Mouse (Mus musculus) common myeloid progenitor, adult 5-6 weeks (primary cell): ENCODE results near the gene Npb. TPM values are rescaled to one million over a fixed set of nuclear protein-coding genes. Genes with fewer than 3 reads are reported as not detected.
A peak's percentile ranks its signal among the peaks of the same experiment; 100 is the strongest.

Experiments
- ATAC-seq: replicated peaks from 2 replicates; pipeline ENCODE4 v1.8.0; 2016; ENCODE audit warnings: low read depth, mild to moderate bottlenecking, moderate TSS enrichment, inconsistent platforms; ENCODE audit not compliant: poor library complexity, severe bottlenecking
- total RNA-seq: library from RNA; stranded (forward); fragments of 200-1000, 187-1606 nt; gene quantifications from 2 replicates; pipeline ENCODE4 v1.2.3, GENCODE M21; 2017

The Npb gene
- total RNA-seq, 1 experiment from 2014 or later: not detected

DNA sequence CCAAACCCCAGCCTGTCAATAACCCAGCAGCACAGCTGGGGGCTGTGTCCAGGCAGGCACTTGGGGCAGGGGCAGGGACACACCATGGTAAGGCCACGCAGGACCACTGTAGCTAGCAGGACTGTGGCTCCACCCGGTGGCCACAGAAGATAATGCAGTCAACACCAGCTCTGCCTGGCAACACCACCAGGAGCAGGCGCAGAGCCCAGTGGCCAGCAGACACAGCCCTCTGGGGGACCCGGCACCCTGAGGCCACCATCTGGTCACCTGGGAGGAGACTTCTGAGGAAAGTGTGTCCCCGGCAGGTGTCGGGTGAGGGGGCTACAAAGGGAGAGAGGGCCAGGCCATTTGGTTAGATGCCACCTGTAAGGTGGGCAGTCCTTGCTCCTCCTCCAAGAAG lies 4.5 kb downstream of the Npb start:
- peak; percentile 73 for ATAC-seq

DNA sequence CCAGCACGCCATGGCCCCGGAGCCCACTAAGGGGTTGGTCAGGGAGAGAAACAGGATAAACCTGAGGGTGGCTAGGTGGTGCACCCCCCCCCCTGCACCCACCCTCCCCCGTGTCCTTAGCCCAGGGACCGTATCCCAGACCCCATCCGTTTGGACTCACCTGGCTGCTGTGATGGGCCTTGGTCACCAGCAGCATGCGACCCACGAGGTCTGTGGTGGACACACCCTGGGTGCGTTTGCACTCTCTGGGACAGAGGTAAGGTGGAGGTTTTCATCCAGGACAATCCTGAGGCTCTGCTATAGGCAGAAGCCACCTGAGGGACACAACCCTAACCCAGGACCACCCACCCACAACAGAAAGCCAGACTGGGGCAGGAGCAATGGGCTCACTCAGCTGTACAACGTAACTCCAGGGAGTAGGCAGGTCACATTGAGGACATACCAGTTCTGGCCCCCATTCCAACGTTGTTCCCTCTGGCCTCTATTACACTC lies 5.2 kb downstream of the Npb start:
- no peak for ATAC-seq

DNA sequence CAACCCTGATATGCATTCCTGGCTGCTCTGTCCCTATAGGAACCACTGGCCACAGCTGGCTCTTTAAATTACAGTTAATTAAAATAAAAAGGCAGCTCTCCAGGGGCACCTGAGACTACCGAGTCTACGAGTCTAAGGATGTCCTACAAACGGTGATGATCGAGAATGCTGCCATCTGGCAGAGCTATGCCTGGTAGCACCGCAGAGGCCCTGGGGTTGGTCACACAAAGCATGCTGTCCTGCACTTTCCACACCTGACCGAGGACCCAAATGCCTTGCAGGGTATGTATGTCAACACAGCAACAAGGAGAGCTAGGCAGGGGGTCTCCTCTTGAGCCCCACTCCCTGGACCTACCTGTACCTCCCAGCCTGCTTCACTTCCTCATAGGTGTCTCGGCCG lies 5.7 kb downstream of the Npb start:
- ATAC-seq: no peak

DNA sequence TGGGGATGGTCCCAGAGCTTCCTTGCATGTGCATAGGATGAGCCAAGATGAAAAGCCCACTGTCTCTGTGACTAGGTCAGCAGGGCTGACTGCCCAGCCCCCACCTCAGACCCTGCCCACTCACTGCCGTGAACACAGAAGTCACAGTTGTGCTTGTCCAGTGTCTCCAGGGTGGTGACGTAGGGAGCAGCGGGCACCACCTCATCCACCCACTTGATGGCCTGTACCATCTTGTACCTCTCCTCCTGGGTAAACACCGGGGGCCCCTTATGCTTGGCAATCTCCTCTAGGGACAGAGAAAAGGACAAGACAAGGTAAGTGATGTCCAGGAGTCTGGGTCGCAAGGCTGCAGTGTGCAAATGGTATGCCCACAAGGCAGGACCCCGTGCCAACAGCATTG lies 6.9 kb downstream of the Npb start:
- no peak for ATAC-seq

DNA sequence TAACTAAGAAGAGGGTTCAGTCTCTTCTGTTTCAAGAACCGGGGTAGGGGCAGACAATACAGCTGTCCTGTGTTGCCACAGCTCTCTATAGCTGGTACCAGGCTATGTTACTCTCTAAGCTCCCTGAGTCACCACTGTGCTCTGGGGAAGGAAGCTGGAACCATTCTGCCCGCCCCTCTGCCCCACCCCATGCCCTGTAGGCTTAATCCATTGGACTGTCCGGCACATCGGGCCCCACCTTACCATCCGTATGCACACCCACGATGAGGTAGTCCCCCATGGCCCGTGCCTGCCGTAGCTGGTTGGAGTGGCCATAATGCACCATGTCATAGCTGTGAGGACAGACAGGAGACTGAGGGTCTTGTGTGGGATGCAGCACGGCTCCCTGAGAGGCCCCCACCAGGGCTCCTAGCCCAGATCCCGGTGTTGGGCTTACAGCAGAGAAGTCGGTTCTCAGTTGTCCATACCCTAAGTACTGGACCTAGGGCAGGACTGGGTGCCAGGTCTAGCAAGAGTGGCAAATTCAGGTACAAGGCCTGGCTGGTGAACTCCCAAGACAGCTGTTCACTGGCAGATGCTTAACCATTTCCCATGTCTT lies 7.4 kb downstream of the Npb start:
- no peak for ATAC-seq

DNA sequence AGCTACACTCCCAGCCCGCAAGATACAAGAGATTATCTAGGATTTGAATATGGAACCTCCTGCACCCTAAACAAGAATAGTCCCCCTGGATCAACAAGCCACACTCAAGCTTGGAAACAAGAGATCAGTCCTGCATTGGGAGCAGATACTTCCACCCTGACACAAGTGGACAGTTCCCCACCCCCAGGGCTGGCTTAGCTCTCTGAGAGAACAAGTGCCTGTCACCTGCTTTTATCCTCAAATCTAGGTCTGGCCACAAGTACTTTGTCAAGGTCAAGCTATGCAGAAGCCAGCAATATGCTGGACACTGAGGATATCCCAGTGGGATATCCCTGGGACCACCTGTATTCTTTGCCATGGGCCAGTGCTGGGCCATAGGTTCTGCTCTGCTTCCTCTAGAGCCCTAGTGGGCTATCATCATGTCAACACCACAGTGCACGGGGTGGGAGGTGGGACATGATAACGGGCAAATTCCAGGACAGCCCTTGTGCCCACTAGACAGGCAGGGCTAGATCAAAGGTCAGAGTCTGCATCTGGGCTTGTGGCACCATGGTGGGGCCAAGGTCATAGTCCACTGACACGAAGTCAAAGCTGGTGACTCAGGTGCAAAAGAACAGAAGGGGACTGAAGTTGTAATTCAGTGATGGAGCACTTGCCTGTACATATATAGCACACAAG lies 8.5 kb downstream of the Npb start:
- no peak for ATAC-seq

DNA sequence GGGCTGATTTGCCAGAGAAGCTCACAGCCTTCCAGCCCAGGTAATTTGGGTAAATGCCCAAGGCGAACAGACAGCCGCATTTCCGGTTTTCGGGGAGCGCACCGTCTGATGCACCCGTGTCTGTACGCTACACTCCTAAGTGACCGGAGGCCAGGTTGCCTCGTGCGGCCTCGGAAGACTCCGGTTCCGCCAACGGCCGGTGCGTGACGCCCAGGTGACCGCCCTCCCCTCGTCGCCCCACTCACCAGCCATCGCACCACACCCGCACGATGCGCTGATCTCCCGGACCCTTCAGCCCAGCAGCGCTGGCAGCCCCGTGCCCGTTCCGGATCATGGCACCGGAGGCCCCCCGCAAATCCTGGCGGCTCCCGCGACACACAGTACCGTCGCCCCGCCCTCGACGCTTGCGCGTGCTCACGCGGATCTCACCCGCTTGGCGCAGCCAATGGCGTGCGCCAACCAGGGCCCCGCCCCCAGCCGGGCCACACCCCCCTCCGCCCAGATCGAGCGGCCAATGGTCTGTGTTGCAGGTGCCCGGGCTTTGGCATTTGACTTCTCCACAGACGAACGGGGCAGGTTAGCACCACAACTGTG lies 9.3 kb downstream of the Npb start, which contains the start of gene Pcyt2:
Gene Pcyt2, minus strand, starts transcription at position 418 of the 594 bp plus-strand sequence.
- peak; percentile 87 for ATAC-seq

DNA sequence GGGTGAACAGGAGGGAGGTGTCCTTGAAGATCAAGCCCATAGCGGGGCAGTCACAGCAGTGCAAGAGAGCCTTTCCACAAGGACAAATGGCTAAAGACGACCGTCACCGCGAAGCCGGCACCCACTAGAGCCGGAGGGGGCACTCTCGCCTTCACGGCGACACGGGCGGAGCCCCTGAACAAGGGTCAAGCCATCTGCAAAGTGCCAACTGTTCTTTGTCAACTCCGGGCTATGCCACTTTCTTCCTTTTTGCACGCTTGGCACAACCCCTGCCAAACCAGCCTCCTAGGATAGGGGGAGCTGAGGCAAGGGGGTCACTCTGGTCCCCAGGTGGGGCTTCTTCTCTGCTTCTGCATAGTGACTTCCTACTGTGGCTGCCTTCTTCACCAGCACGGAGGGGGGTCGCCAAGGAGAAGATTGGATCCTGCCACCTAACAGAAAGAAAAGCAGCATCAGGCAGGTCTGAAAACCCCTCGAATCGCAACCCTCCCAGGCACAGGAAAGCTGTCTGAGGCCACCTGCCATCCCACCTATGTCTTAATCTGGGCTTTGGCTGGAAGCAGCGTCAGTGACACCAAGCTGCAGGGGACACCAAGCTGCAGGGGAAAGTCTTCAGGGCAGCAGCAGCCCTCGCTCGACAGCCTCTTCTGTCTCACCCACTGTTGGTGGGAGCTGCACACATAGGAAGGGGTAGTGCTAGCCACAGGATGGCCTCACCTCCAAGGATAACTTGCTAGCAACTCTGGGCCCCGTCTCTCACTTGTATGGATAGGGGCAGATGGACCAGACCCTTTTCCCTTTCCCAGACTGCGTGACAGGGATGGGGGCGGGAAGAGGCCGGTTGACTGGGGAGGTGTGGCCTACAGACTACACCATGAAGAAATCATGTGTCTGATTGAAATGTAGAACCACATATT lies 10.6 kb downstream of the Npb start:
- no peak for ATAC-seq

DNA sequence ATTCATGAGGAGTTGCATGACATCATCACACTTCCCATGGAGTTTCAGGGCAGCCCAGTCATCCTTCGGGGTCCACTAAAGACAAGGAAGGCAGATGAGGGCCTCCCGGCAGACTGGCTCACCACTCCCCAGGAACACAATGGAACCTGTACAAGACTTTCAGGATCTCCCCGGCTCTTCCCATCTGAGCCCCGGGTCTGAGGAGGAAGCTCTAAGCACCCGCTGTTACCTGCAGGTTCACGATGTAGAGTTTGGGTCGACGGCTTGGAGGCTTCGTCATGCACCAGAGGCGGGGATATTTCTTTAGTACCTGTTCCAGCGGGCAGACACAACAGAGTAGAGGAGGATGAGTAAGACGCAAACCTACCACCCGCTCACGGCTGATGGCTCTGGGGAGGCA lies 11.9 kb downstream of the Npb start:
- no peak for ATAC-seq

DNA sequence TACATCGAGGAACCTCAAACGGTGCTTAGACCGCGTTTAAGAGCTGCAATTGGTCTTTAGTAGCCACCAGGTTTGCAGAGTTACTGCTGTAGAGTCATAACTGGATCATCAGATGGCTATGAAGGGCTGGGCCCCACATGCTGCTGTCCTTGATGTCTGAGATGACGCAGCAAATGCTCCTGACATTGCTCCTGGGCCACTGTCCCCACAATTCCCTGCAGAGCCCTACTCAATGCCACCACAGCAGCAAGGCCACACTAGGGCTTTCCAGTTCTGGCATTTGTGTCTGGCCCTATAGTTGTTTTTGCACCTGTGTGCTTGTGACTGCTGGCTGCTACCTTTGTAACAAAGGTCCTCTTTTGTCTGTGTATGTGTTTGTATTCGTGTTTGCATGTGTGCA lies 14.5 kb downstream of the Npb start:
- no peak for ATAC-seq

DNA sequence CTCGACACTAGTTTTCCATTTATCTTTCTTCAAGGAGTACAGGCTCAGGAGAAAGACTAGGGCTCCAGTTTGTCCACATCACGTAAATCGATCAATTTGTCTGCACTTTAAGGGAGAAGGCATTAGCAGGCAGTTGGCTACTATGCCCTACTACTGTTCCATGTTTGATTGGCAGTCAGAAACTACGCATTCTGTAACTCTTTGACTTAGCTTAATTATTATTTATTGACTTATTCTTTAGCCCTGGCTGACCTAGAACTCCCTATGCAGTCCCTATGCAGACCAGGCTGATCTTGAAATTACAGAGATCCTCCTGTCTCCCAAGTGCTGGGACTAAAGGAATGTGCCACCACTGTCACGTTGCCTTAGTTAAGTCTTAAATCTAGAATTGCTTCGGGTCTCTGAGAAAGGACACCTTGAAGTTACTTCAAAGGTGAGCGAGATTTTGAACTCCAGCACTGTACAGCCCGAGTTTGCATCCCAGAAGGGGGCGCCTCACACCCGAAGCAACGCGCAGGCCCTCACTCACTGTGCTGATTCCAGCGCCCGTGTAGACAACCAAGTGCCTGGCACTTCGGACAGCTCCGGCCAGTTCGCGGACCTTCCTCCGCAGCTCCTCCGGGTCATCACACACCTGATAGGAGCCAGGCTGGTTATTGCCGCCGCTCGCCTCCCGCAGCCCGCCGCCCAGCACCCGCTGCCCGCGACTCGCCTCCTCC lies 15.8 kb downstream of the Npb start:
- 0 out of 2 replicates have a peak, but pooled peaks have one; percentile 26 for ATAC-seq

DNA sequence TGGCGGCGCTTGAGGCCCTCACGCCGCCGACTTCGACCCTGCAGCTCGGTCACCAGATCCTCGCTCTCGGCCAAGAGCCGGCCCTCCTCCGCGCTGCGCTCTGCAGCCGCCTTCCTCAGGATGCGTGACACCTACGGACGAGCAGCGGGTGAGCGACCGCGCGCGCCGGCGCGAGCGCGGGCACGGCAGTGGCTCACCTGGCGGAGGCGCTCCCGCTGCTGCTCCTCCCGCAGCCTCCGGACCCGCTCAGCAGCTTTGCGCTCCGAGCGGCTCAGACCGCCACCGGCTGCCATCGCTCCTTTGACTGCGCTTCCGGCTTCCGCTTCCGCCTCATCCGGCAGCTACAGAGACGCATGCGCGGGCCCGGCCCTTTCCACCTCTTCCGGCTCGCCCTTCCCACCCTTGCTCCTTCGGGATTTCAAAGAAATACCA lies 16.4 kb downstream of the Npb start:
- ATAC-seq: peak; percentile 50

DNA sequence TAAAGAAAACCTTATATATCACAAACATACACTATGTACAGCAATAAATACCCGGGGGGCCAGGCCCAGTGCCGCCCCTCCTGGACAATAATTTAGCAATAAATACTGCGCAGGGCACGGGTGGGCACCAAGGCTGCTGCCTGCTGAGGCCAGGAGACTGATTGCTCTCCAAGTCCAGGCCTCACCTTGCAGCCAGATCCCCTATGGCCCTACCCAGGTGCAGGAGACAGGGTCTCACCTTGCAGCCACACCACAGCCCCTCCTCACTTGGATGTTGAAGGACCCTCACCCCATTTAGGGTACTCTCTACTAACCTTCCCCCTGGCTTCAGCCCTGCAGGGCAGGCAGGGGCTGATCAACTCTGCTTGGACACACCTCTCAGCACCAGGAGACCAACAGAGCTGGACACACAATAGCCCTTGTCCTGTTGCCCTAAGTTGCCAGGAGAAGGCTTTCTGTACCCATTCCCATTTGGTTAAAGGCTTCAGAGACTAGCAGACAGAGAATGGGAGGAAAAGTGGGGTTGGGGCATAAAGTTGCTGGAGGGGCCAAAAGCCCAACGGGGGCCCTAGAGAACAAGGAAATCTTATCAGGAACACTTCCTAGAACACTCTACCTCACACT lies 17.0 kb downstream of the Npb start, which contains the start of gene Sirt7:
Gene Sirt7, minus strand, starts transcription at position 89 of the 624 bp plus-strand sequence.
- no peak for ATAC-seq

DNA sequence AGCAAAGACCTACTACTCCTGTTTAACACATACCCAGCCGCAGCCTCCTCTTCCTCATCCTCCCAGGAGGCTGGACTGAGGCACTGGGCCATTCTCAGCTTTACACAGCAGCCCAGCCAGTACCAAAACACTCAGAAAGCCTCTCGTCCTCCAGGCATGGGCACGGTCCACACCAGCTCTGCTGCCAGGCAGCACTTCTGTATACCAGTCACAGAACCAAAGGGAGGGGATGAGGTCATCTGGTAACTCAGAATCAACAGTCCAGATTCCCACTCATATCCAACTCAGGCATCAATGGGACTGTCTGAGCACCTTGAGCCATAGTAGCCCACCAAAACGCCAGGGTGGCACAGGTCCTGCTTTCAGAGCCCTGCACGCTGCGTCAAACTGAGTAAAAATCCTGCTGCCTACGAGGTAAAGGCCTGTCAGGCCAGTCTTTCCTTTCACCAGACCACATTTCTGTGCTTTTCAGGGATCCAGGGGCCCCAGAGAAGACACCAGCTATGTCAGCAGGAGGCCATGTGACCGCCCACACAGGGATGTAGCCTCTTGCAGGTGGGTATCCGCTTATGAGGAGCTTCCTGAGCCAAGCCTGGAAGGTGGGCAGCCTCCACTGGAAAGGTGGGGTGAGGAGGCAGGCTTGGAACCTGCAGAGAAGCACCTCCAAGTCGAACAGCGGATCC lies 18.6 kb downstream of the Npb start:
- ATAC-seq: no peak

DNA sequence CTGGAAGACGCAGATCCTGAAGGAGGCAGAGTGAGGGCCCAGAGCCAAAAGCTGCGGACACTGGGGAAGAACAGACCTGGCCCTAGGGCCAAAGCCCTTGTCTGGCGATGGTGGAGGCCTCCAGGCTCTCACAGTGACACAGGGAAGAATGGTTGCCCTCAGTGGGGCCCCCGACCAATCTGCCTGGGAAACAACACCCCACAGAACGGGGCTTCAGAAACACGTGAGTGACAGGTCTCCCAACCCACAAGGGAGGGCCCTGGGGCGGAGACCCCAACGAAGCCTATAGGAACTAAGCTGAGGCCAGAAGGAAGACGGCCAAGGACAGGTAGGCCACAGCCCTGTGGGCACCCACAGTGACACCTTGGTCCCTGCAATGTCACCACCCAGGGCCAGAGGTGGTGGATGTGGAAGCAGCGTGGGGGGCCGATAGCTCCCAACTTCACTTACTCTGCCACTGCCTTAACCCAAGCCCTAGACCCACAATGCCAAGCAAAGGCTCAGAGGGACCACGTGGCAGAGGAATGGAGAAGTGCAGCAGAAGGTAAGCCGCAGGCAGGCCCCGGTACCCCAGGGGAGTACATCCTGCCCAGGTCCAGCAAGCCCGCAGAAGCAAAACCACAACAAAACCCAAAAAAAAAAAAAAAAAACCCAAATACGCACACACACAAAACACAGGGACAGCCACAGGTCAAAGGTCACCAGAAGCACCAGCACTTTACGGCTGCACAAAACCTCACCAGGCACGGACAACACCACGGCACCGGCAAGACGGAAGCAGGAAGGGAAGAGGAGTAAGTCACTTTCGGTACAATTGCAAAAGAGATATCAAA lies 19.4 kb downstream of the Npb start:
- ATAC-seq: peak; percentile 39

DNA sequence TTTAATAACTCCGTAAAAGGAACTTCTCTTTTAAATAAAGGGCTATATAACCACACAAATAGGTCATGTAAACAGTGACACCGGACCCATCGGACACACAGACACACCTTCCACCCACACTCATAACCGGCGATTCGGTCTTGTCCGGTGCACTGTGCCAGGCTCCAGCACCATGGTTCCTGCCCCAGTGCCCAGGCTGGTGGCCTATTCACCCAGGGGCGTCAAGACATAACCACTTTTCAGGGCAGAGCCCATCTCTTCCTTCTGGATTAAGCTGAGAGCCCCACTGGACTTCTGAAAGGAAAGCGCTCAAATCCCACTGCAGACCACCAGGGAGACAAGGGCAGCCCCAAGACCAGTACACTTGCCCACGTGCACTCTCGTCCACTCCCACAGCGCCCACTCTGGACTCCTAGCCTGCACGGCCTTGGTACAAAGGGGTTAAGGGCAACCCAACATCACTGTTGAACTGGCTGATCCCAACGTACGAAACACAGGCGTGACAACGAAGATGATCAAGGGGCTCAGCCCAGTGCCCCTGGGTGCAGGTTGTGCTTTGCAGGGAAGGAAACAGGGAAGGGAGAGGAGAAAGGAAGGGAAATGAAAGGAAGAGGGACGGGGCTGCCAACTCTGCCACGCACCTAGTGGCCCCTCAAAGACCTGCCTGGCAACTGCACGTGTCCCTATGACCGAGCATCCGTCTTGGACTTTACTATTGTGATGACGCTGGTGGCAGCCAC lies 20.5 kb downstream of the Npb start:
- no peak for ATAC-seq

DNA sequence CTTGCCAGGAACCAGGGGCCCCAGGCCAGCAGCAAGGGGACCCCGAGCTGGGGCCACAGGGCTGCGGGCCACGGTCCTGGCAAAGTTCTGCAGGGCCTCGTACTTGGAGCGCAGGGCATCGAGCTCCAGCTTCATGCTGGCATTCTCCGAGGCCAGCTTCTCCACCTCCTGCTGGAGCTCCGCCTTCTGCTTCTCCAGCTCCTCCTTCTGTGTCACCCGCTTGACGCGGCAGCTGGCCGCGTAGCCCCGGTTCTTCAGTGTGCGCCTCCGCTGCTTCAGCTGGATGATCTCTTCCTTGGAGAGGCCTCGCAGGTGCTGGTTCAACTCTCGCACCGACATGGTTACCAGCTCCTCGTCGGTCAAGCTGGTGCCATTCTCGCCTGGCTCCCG lies 21.1 kb downstream of the Npb start:
- peak; percentile 23 for ATAC-seq
